Mouse (Mus musculus): ENCODE results near the gene Abcg4.
A peak's percentile ranks its signal among the peaks of the same experiment; 100 is the strongest.

The Abcg4 gene

GRCm38 (mm10) chr9:44286256-44286850 is 2.1 kb downstream of the Abcg4 start:
- DNase-seq (ENCODE audit: low spot score in 2 of 2), result no peak

- DNase-seq (ENCODE audit: low spot score in 2 of 2), result no peak
Measured at GRCm38 (mm10) chr9:44283183-44283582, 5.2 kb downstream of the Abcg4 start.

- DNase-seq (ENCODE audit: low spot score in 2 of 2), result no peak
Measured at GRCm38 (mm10) chr9:44269973-44270372, 18.4 kb downstream of the Abcg4 start.

- DNase-seq (ENCODE audit: low spot score in 2 of 2), result no peak
Measured at GRCm38 (mm10) chr9:44269077-44269476, 19.3 kb downstream of the Abcg4 start.

- no peak for DNase-seq (ENCODE audit: low spot score in 2 of 2)
Measured at GRCm38 (mm10) chr9:44268432-44268831, 20.0 kb downstream of the Abcg4 start, which contains the start of gene Nlrx1. Gene Nlrx1 (minus strand): TSS chr9:44268599.

- peak; percentile 86 to 92 for DNase-seq (ENCODE audit: low spot score in 2 of 2)
Measured at GRCm38 (mm10) chr9:44268027-44268360, 20.4 kb downstream of the Abcg4 start.

GRCm38 (mm10) chr9:44267319-44268026 is 20.9 kb downstream of the Abcg4 start:
- no peak for DNase-seq (ENCODE audit: low spot score in 2 of 2)

GRCm38 (mm10) chr9:44266478-44267226 is 21.8 kb downstream of the Abcg4 start:
- peak; percentile 53 to 74 for DNase-seq (ENCODE audit: low spot score in 2 of 2)

GRCm38 (mm10) chr9:44261388-44261787 is 27.0 kb downstream of the Abcg4 start:
- no peak for DNase-seq (ENCODE audit: low spot score in 2 of 2)

GRCm38 (mm10) chr9:44259014-44259413 is 29.4 kb downstream of the Abcg4 start:
- no peak for DNase-seq (ENCODE audit: low spot score in 2 of 2)

GRCm38 (mm10) chr9:44256213-44256612 is 32.2 kb downstream of the Abcg4 start:
- no peak for DNase-seq (ENCODE audit: low spot score in 2 of 2)

- DNase-seq (ENCODE audit: low spot score in 2 of 2), result no peak
Measured at GRCm38 (mm10) chr9:44255136-44255521, 33.3 kb downstream of the Abcg4 start.

GRCm38 (mm10) chr9:44254508-44255135 is 33.8 kb downstream of the Abcg4 start:
- peak in 1 of 2 experiments; percentile 55 for DNase-seq (ENCODE audit: low spot score in 2 of 2)

- no peak for DNase-seq (ENCODE audit: low spot score in 2 of 2)
Measured at GRCm38 (mm10) chr9:44253441-44253840, 35.0 kb downstream of the Abcg4 start.

- no peak for DNase-seq (ENCODE audit: low spot score in 2 of 2)
Measured at GRCm38 (mm10) chr9:44251314-44251713, 37.1 kb downstream of the Abcg4 start, which contains the start of gene Pdzd3. Gene Pdzd3 (minus strand): TSS chr9:44251471.

- no peak for DNase-seq (ENCODE audit: low spot score in 2 of 2)
Measured at GRCm38 (mm10) chr9:44250445-44250844, 38.0 kb downstream of the Abcg4 start.

- peak; percentile 71 to 81 for DNase-seq (ENCODE audit: low spot score in 2 of 2)
Measured at GRCm38 (mm10) chr9:44249181-44250146, 39.0 kb downstream of the Abcg4 start.

GRCm38 (mm10) chr9:44247907-44248306 is 40.5 kb downstream of the Abcg4 start:
- DNase-seq (ENCODE audit: low spot score in 2 of 2), result no peak

GRCm38 (mm10) chr9:44243621-44244020 is 44.8 kb downstream of the Abcg4 start:
- DNase-seq (ENCODE audit: low spot score in 2 of 2), result no peak

- no peak for DNase-seq (ENCODE audit: low spot score in 2 of 2)
Measured at GRCm38 (mm10) chr9:44241418-44241817, 47.0 kb downstream of the Abcg4 start.

GRCm38 (mm10) chr9:44240911-44241310 is 47.5 kb downstream of the Abcg4 start:
- DNase-seq (ENCODE audit: low spot score in 2 of 2), result no peak
